Mouse (Mus musculus) heart, postnatal 14 days (tissue): ENCODE results near the gene Car5b. TPM values are rescaled to one million over a fixed set of nuclear protein-coding genes. Genes with fewer than 3 reads are reported as not detected.

Experiments
- DNase-seq, 2 experiments: peaks; one replicate each; pipeline ENCODE4 v3.0.0; 2021 to 2022
- intact Hi-C: fragments of 180-260 bp; cut with DNase I; formaldehyde crosslinking; loops from one replicate; pipeline ENCODE4 v1.15.1; 2025
- total RNA-seq, 2 experiments: library from RNA; stranded (reverse); gene quantifications; 2 replicates each; pipeline ENCODE4 v1.2.3; 2021

The Car5b gene
- total RNA-seq, 2 experiments from 2014 or later = 0.93 to 1.7 TPM

GRCm38 (mm10) chrX:163982129-163982528 is 45.7 kb downstream of the Car5b start:
- intact Hi-C loops = no loop called here
- DNase-seq = no peak

GRCm38 (mm10) chrX:163981500-163981899 is 46.3 kb downstream of the Car5b start:
- intact Hi-C loops = no loop called here

GRCm38 (mm10) chrX:163981092-163981491 is 46.7 kb downstream of the Car5b start:
- DNase-seq = no peak
- intact Hi-C loops = no loop called here

More at GRCm38 (mm10) chrX:163981500-163981899, 46.3 kb downstream of the Car5b start:
- no peak for DNase-seq

- intact Hi-C loops = loop anchor here (5.0 kb wide), 1 partner anchor 109 kb away; no protein-coding TSS in a partner anchor
- DNase-seq = peak; percentile 79 to 83
Observed at GRCm38 (mm10) chrX:163958467-163958875, 69.3 kb downstream of the Car5b start, which contains the start of gene Zrsr2. TSS of gene Zrsr2 (minus strand) at chrX:163958661.

GRCm38 (mm10) chrX:163957803-163958466 is 69.9 kb downstream of the Car5b start:
- DNase-seq = peak; percentile 58 to 73
- intact Hi-C loops = loop anchor here (5.0 kb wide), 1 partner anchor 109 kb away; no protein-coding TSS in a partner anchor

- DNase-seq = no peak
- intact Hi-C loops = loop anchor here (5.0 kb wide), 1 partner anchor 110 kb away; no protein-coding TSS in a partner anchor
Observed at GRCm38 (mm10) chrX:163957381-163957780, 70.4 kb downstream of the Car5b start.

GRCm38 (mm10) chrX:163951618-163952017 is 76.2 kb downstream of the Car5b start:
- no peak for DNase-seq
- intact Hi-C loops = loop anchor here (5.0 kb wide), 1 partner anchor 39 kb away; no protein-coding TSS in a partner anchor

GRCm38 (mm10) chrX:163944381-163944780 is 83.4 kb downstream of the Car5b start:
- intact Hi-C loops = no loop called here

GRCm38 (mm10) chrX:163938587-163938986 is 89.2 kb downstream of the Car5b start:
- peak; percentile 10 to 11 for DNase-seq
- intact Hi-C loops = no loop called here

More at GRCm38 (mm10) chrX:163944381-163944780, 83.4 kb downstream of the Car5b start:
- no peak for DNase-seq

- DNase-seq = no peak
- intact Hi-C loops = no loop called here
Observed at GRCm38 (mm10) chrX:163934731-163935130, 93.1 kb downstream of the Car5b start.

GRCm38 (mm10) chrX:163929550-163929949 is 98.2 kb downstream of the Car5b start:
- no peak for DNase-seq
- intact Hi-C loops = no loop called here

Other genes starting within 250 kb of the Car5b start
- 10 to 100 TPM; 17.8 to 19.8 TPM for gene Ap1s2, start 119.0 kb downstream of the Car5b start, total RNA-seq
- 10 to 100 TPM in 1 of 2 experiments, 1 to 10 TPM in 1; 9.5 to 15.4 TPM for gene Zrsr2, start 69.3 kb downstream of the Car5b start, total RNA-seq
- gene Siah1b, start 48.5 kb upstream of the Car5b start, total RNA-seq = 1 to 10 TPM; 5.7 to 5.8 TPM
- gene Cltrn, start 60.8 kb upstream of the Car5b start, total RNA-seq = not detected
- gene Ace2, start 111.3 kb upstream of the Car5b start, total RNA-seq = 1 to 10 TPM in 1 of 2 experiments, under 1 TPM in 1; 0.54 to 2.1 TPM
- 1 to 10 TPM; 2.3 to 2.5 TPM for gene Bmx, start 230.2 kb upstream of the Car5b start, total RNA-seq
- gene Pir, start 241.4 kb upstream of the Car5b start, total RNA-seq = 1 to 10 TPM; 2.6 to 5.0 TPM